Mouse (Mus musculus) testis, adult 10 weeks (tissue): ENCODE measurements around the gene Olfr775. TPM values are rescaled to one million over a fixed set of nuclear protein-coding genes. Genes with fewer than 3 reads are reported as not detected.

Source experiments
- polyA plus RNA-seq: library from polyadenylated mRNA; stranded (reverse); fragments of 350-450 nt; fragmentation: Illumina TruSeq; extraction: RNeasy Lipid Tissue Mini Kit (QIAGEN cat#74804); gene quantifications from one replicate; pipeline ENCODE4 v1.2.3, GENCODE M21; 2014; ENCODE audit warnings: low read depth, low replicate concordance

Olfr775 gene
- polyA plus RNA-seq = 0.06 TPM

DNA sequence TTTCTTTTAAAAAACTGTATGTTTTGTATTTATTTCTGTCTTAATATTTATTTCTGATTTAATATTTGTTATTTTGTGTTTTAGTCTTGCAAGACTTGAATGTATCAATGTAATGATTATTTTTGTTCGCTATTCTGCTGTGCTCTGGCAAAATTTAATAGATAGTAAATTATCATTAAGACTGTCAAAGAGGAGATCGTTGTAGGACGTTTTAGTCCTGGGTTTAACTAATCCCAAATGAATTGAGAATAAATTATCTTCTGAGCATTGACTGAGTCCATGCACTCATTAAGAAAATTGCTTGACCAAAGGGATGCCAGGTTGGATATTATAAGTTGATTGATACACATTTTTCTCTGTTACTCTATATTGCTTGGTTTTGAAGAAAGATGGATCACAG is at the start of gene Olfr775:
TSS of gene Olfr775 (plus strand) at position 301 of the 400 bp plus-strand sequence.

DNA sequence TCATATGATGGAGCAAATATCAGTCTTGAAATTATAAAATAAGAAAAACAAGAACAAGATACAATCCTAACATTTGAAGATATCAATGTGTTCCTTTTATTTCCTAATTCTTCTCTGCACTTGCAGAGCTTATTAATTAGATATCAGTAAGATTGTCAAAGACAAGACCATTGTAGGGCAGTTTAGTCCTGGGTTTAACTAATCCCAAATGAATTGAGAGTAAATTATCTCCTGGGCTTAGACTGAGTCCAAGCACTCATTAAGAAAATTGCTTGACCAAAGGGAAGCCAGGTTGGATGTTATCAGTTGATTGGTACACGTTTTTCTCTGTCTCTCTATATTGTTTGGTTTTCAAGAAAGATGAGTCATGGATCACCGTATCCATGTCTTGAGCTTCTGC is 12.3 kb upstream of the Olfr775 start, which contains the start of gene Olfr774:
TSS of gene Olfr774 (plus strand) at position 301 of the 400 bp plus-strand sequence.

DNA sequence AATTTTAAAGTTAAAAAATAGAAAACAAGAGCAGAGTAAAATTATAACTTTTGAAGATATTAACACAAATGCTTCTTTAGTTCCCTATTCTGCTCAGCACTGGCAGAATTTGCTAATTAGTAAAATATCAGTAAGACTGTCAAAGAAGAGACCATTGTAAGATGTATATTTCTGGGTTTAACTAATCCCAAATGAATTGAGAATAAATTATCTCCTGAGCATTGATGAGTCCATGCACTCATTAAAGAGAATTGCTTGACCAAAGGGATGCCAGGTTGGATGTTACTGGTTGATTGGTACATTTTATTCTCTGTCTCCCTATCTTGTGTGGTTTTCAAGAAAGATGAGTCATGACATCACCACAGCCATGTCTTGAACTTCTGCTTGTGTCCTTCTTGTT is 10.6 kb downstream of the Olfr775 start, which contains the start of gene Olfr776:
TSS of gene Olfr776 (plus strand) at position 301 of the 400 bp plus-strand sequence.

DNA sequence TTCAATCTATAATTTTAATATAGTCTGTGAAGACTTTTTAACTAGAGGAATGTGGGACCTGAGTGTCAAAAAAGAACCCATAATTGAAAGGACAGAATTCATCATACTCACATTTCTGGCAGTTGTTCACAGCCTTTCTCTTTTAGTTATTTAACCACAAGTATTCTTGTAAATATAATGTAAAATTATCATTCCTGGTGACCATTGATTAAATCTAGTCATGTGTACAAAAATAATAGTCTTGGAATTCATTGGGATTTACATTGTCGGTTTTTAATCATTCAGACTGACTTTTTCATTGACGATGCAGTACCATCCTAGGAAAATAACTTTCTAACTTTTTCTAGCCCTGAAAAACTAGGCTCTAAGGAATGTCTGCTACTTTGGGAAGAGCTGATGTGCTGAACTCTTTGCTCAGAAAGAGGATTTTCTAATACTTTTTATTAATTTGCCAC is 22.9 kb downstream of the Olfr775 start, which contains the start of gene Olfr777:
TSS of gene Olfr777 (minus strand) at position 405 of the 455 bp plus-strand sequence.

Other genes with a start within 250 kb of the Olfr775 start
- not detected for gene Olfr763, start 237.6 kb upstream of the Olfr775 start, polyA plus RNA-seq
- gene Olfr764-ps1, start 208.5 kb upstream of the Olfr775 start, polyA plus RNA-seq = not detected
- not detected for gene Olfr765, start 198.4 kb upstream of the Olfr775 start, polyA plus RNA-seq
- gene Olfr766-ps1, start 179.4 kb upstream of the Olfr775 start, polyA plus RNA-seq = not detected
- gene Olfr767, start 165.5 kb upstream of the Olfr775 start, polyA plus RNA-seq = not detected
- gene Olfr768, start 149.0 kb upstream of the Olfr775 start, polyA plus RNA-seq = not detected
- gene Olfr769, start 130.6 kb upstream of the Olfr775 start, polyA plus RNA-seq = not detected
- gene Olfr770, start 109.4 kb upstream of the Olfr775 start, polyA plus RNA-seq = not detected
- gene Olfr771, start 83.7 kb upstream of the Olfr775 start, polyA plus RNA-seq = not detected
- 0.25 TPM for gene Olfr772, start 70.5 kb upstream of the Olfr775 start, polyA plus RNA-seq
- gene Olfr773, start 61.0 kb upstream of the Olfr775 start, polyA plus RNA-seq = not detected
- not detected for gene Olfr774, start 12.2 kb upstream of the Olfr775 start, polyA plus RNA-seq
- not detected for gene Olfr776, start 10.7 kb downstream of the Olfr775 start, polyA plus RNA-seq
- not detected for gene Olfr777, start 23.1 kb downstream of the Olfr775 start, polyA plus RNA-seq
- not detected for gene Olfr780, start 69.7 kb downstream of the Olfr775 start, polyA plus RNA-seq
- gene Olfr781, start 80.4 kb downstream of the Olfr775 start, polyA plus RNA-seq = not detected
- gene Olfr782, start 100.4 kb downstream of the Olfr775 start, polyA plus RNA-seq = not detected
- gene Olfr784, start 135.7 kb downstream of the Olfr775 start, polyA plus RNA-seq = not detected
- gene Olfr785, start 157.0 kb downstream of the Olfr775 start, polyA plus RNA-seq = not detected
- gene Olfr786, start 178.9 kb downstream of the Olfr775 start, polyA plus RNA-seq = not detected
- gene Olfr787, start 213.4 kb downstream of the Olfr775 start, polyA plus RNA-seq = 2.5 TPM
- gene Olfr788, start 222.6 kb downstream of the Olfr775 start, polyA plus RNA-seq = 2.0 TPM
- gene Olfr789, start 236.3 kb downstream of the Olfr775 start, polyA plus RNA-seq = 0.25 TPM